Mouse (Mus musculus): Measurements from ENCODE around the gene Gpbar1. TPM values are rescaled to one million over a fixed set of nuclear protein-coding genes. Genes with fewer than 3 reads are reported as not detected.
"Not testable (repeated sequence)": the region's sequence is repeated elsewhere in the genome, so short reads cannot be mapped to it uniquely, and the experiment has no call there.

The Gpbar1 gene
- polyA plus RNA-seq, 1 experiment from 2014 or later: not detected

DNA sequence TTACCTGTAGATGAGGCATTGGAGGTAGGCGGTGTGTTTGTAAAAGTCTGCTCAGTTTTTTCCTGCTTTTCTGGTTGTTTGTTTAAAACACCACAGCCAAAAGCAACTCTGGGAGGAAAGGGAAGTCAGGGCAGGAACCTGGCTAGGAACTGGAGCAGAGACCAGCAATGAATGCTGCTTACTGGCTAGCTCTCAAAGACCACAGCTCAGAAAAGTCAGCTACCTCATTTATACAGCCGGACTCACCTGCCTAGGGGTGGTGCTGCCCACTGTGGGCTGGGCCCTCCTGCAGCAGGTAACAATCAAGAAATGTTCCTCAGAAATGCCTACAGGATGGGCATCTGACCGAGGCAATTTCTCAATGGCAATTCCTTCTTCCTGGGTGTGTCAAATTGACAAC lies 36.4 kb downstream of the Gpbar1 start:
- Histone ChIP-seq H3K9ac (no peak overlapping the region), H3K27ac (no peak overlapping the region), H3K27me3 (no peaks in the 10 kb centered on the region), H3K9me3 (replicated peaks) (no peaks in the 10 kb centered on the region), H3K4me3 (no peak overlapping the region), H3K4me2 (no peak overlapping the region), H3K4me1 (no peaks in the 10 kb centered on the region), H3K36me3 (ENCODE audit: poor library complexity, severe bottlenecking) (no peaks in the 10 kb centered on the region)
- 88% methylated on average over 3 of the region's 3 CpGs for WGBS
- ATAC-seq: no peak

- Histone ChIP-seq H3K9ac (no peak overlapping the region), H3K4me2 (no peak overlapping the region), H3K4me1 (no peaks in the 10 kb centered on the region), H3K36me3 (ENCODE audit: poor library complexity, severe bottlenecking) (no peaks in the 10 kb centered on the region), H3K4me3 (no peak overlapping the region), H3K27me3 (no peaks in the 10 kb centered on the region), H3K9me3 (replicated peaks) (no peaks in the 10 kb centered on the region), H3K27ac (no peak overlapping the region)
- no peak for ATAC-seq
- 78% methylated on average over 4 of the region's 4 CpGs for WGBS
Observed at GRCm38 (mm10) chr1:74316114-74316827, 37.9 kb downstream of the Gpbar1 start.

DNA sequence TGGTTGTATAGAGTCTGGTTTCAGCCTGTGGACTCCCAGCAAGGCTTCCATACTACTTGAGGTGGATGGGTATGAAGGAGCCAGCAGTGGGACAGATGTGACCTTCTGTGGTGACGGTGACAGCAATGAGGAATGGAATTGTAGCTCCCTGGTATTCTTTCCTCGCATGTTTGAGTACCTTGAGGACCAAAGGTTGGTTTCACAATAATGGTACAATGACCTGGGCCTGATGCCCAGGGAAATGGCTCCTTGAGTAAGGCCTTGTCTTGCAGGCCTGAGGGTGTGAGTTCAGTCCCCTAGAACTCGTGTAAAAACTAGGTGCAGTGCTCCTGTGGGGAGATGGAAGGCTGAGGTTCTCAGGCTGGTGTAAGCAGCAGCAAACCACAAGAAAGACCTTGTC lies 40.4 kb downstream of the Gpbar1 start:
- ATAC-seq: no peak
- H3K9me3 ChIP-seq (replicated peaks): no peaks in the 10 kb centered on the region
- H3K4me2 ChIP-seq: no peak overlapping the region
- no peak overlapping the region for H3K27ac ChIP-seq
- WGBS: 93% methylated on average over 3 of the region's 3 CpGs
- no peak overlapping the region for H3K4me3 ChIP-seq
- H3K36me3 ChIP-seq (ENCODE audit: poor library complexity, severe bottlenecking): no peaks in the 10 kb centered on the region
- no peak overlapping the region for H3K9ac ChIP-seq
- no peaks in the 10 kb centered on the region for H3K4me1 ChIP-seq
- H3K27me3 ChIP-seq: no peaks in the 10 kb centered on the region

GRCm38 (mm10) chr1:74321396-74321795 lies 43.0 kb downstream of the Gpbar1 start:
- Histone ChIP-seq H3K4me1 (no peaks in the 10 kb centered on the region), H3K4me3 (no peak overlapping the region), H3K9me3 (replicated peaks) (no peaks in the 10 kb centered on the region), H3K27me3 (no peaks in the 10 kb centered on the region), H3K27ac (no peak overlapping the region), H3K4me2 (no peak overlapping the region), H3K36me3 (ENCODE audit: poor library complexity, severe bottlenecking) (no peaks in the 10 kb centered on the region), H3K9ac (no peak overlapping the region)
- 86% methylated on average over 3 of the region's 3 CpGs for WGBS
- ATAC-seq: no peak

DNA sequence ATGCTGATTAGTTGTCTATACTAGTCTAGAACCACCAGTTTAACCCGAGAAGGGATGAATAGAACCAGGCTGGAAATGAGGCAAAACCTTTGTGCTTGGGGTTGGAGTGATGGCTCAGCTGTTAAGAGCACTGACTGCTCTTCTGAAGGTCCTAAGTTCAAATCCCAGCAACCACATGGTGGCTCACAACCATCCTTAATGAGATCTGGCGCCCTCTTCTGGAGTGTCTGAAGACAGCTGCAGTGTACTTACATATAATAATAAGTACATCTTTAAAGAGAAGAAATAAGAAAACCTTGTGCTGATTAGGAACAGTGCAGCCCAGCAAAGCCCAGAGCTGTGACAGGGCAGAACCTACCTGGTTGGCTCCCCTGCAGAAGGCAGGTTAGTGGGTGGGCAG lies 48.6 kb downstream of the Gpbar1 start:
- H3K4me1 ChIP-seq; H3K9me3 ChIP-seq (replicated peaks); H3K36me3 ChIP-seq (ENCODE audit: poor library complexity, severe bottlenecking); H3K27me3 ChIP-seq; H3K27ac ChIP-seq; H3K9ac ChIP-seq; ATAC-seq; H3K4me3 ChIP-seq; H3K4me2 ChIP-seq: not testable (repeated sequence)
- 71% methylated on average over 2 of the region's 2 CpGs for WGBS

Other genes starting within 250 kb of the Gpbar1 start
- gene Tns1, start 154.1 kb upstream of the Gpbar1 start, polyA plus RNA-seq (2015; fragmentation: Nextera tagmentation; extraction: Ambion mirVana): 10.4 and 10.6 TPM in 2 replicates
- 0.19 and 0.26 TPM in 2 replicates for gene Rufy4, start 153.0 kb upstream of the Gpbar1 start, polyA plus RNA-seq (2015; fragmentation: Nextera tagmentation; extraction: Ambion mirVana)
- gene Cxcr2, start 124.6 kb upstream of the Gpbar1 start, polyA plus RNA-seq (2015; fragmentation: Nextera tagmentation; extraction: Ambion mirVana): 0.14 TPM in 1 of 2 replicates, not detected in the other
- gene Cxcr1, start 83.9 kb upstream of the Gpbar1 start, polyA plus RNA-seq (2015; fragmentation: Nextera tagmentation; extraction: Ambion mirVana): not detected in 2 replicates
- gene Arpc2, start 42.5 kb upstream of the Gpbar1 start, polyA plus RNA-seq (2015; fragmentation: Nextera tagmentation; extraction: Ambion mirVana): 367 and 371 TPM in 2 replicates
- 195 and 211 TPM in 2 replicates for gene Aamp, start 6.2 kb downstream of the Gpbar1 start, polyA plus RNA-seq (2015; fragmentation: Nextera tagmentation; extraction: Ambion mirVana)
- 94.5 and 96.1 TPM in 2 replicates for gene Pnkd, start 6.4 kb downstream of the Gpbar1 start, polyA plus RNA-seq (2015; fragmentation: Nextera tagmentation; extraction: Ambion mirVana)
- gene Tmbim1, start 27.1 kb downstream of the Gpbar1 start, polyA plus RNA-seq (2015; fragmentation: Nextera tagmentation; extraction: Ambion mirVana): 4.3 and 4.4 TPM in 2 replicates
- 0.45 and 0.79 TPM in 2 replicates for gene Catip, start 83.6 kb downstream of the Gpbar1 start, polyA plus RNA-seq (2015; fragmentation: Nextera tagmentation; extraction: Ambion mirVana)
- 1.1 and 1.9 TPM in 2 replicates for gene Slc11a1, start 96.6 kb downstream of the Gpbar1 start, polyA plus RNA-seq (2015; fragmentation: Nextera tagmentation; extraction: Ambion mirVana)
- 23.6 and 26.6 TPM in 2 replicates for gene Ctdsp1, start 113.0 kb downstream of the Gpbar1 start, polyA plus RNA-seq (2015; fragmentation: Nextera tagmentation; extraction: Ambion mirVana)
- gene Vil1, start 130.8 kb downstream of the Gpbar1 start, polyA plus RNA-seq (2015; fragmentation: Nextera tagmentation; extraction: Ambion mirVana): 0.18 and 0.28 TPM in 2 replicates
- gene Cnot9, start 227.5 kb downstream of the Gpbar1 start, polyA plus RNA-seq (2015; fragmentation: Nextera tagmentation; extraction: Ambion mirVana): 64.2 and 68.6 TPM in 2 replicates

Data from forebrain, embryonic 13.5 days (tissue).